Mouse (Mus musculus): Measurements from ENCODE around the gene Rras2.

Gene Rras2

GRCm38 (mm10) chr7:114117444-114117905, at the start of gene Rras2:
Rras2 (minus strand) TSS chr7:114117781.
- in situ Hi-C loops (cut with MboI; ENCODE audit: unreplicated experiment in 2 of 2) = loop anchor here in 1 of 2 experiments (5.0 kb wide), 1 partner anchor 55 kb away; no protein-coding TSS in a partner anchor

GRCm38 (mm10) chr7:114162975-114163374, 45.4 kb upstream of the Rras2 start:
- in situ Hi-C loops (cut with MboI; ENCODE audit: unreplicated experiment in 2 of 2) = loop anchor here in 1 of 2 experiments (5.0 kb wide), 1 partner anchor 36 kb away; no protein-coding TSS in a partner anchor

- in situ Hi-C loops (cut with MboI; ENCODE audit: unreplicated experiment in 2 of 2) = loop anchor here in 1 of 2 experiments (5.0 kb wide), 1 partner anchor 34 kb away; no protein-coding TSS in a partner anchor
These were observed 43.5 kb upstream of the Rras2 start for GRCm38 (mm10) chr7:114161101-114161500.

- in situ Hi-C loops (cut with MboI; ENCODE audit: unreplicated experiment in 2 of 2) = no loop called here
These were observed 40.2 kb upstream of the Rras2 start for GRCm38 (mm10) chr7:114157716-114158278.

- in situ Hi-C loops (cut with MboI; ENCODE audit: unreplicated experiment in 2 of 2) = no loop called here
These were observed 38.8 kb upstream of the Rras2 start for GRCm38 (mm10) chr7:114156364-114156763.

GRCm38 (mm10) chr7:114155053-114155865, 37.7 kb upstream of the Rras2 start:
- in situ Hi-C loops (cut with MboI; ENCODE audit: unreplicated experiment in 2 of 2) = no loop called here

GRCm38 (mm10) chr7:114151036-114151780, 33.6 kb upstream of the Rras2 start:
- in situ Hi-C loops (cut with MboI; ENCODE audit: unreplicated experiment in 2 of 2) = no loop called here

- in situ Hi-C loops (cut with MboI; ENCODE audit: unreplicated experiment in 2 of 2) = no loop called here
These were observed 32.0 kb upstream of the Rras2 start for GRCm38 (mm10) chr7:114149564-114149963.

GRCm38 (mm10) chr7:114149135-114149534, 31.6 kb upstream of the Rras2 start:
- in situ Hi-C loops (cut with MboI; ENCODE audit: unreplicated experiment in 2 of 2) = no loop called here

GRCm38 (mm10) chr7:114145841-114146240, 28.3 kb upstream of the Rras2 start:
- in situ Hi-C loops (cut with MboI; ENCODE audit: unreplicated experiment in 2 of 2) = no loop called here

GRCm38 (mm10) chr7:114142151-114142798, 24.7 kb upstream of the Rras2 start:
- in situ Hi-C loops (cut with MboI; ENCODE audit: unreplicated experiment in 2 of 2) = no loop called here

GRCm38 (mm10) chr7:114140026-114140425, 22.4 kb upstream of the Rras2 start:
- in situ Hi-C loops (cut with MboI; ENCODE audit: unreplicated experiment in 2 of 2) = no loop called here

GRCm38 (mm10) chr7:114139400-114139799, 21.8 kb upstream of the Rras2 start:
- in situ Hi-C loops (cut with MboI; ENCODE audit: unreplicated experiment in 2 of 2) = no loop called here

GRCm38 (mm10) chr7:114138261-114138660, 20.7 kb upstream of the Rras2 start:
- in situ Hi-C loops (cut with MboI; ENCODE audit: unreplicated experiment in 2 of 2) = no loop called here

- in situ Hi-C loops (cut with MboI; ENCODE audit: unreplicated experiment in 2 of 2) = no loop called here
These were observed 17.6 kb upstream of the Rras2 start for GRCm38 (mm10) chr7:114135166-114135565.

- in situ Hi-C loops (cut with MboI; ENCODE audit: unreplicated experiment in 2 of 2) = no loop called here
These were observed 16.4 kb upstream of the Rras2 start for GRCm38 (mm10) chr7:114133957-114134356.

- in situ Hi-C loops (cut with MboI; ENCODE audit: unreplicated experiment in 2 of 2) = no loop called here
These were observed 14.7 kb upstream of the Rras2 start for GRCm38 (mm10) chr7:114132316-114132715.

GRCm38 (mm10) chr7:114129281-114129680, 11.7 kb upstream of the Rras2 start:
- in situ Hi-C loops (cut with MboI; ENCODE audit: unreplicated experiment in 2 of 2) = loop anchor here in 1 of 2 experiments (5.0 kb wide), 1 partner anchor 33 kb away; no protein-coding TSS in a partner anchor

- in situ Hi-C loops (cut with MboI; ENCODE audit: unreplicated experiment in 2 of 2) = loop anchor here in 1 of 2 experiments (5.0 kb wide), 1 partner anchor 54 kb away; no protein-coding TSS in a partner anchor
These were observed 599 bp upstream of the Rras2 start for GRCm38 (mm10) chr7:114118180-114118579.

GRCm38 (mm10) chr7:114116711-114117351, 750 bp downstream of the Rras2 start:
- in situ Hi-C loops (cut with MboI; ENCODE audit: unreplicated experiment in 2 of 2) = loop anchor here in 1 of 2 experiments (5.0 kb wide), 1 partner anchor 55 kb away; no protein-coding TSS in a partner anchor
